ENCODE assay signal across 11 mouse cellular contexts in genomic region chr5:141910886-141911285, GRCm38 (mm10).
A peak's percentile ranks its signal among the peaks of the same experiment; 100 is the strongest.
DNase-seq lines count a peak whose midpoint lies in the region; ATAC-seq and TF ChIP-seq lines count a peak whose summit lies in the region.
"Had no signal": no experiment of that assay in that cellular context is flagged by ENCODE, and none has a peak within 500 bp of the region (broad histone marks: within the 10 kb centered on the region; RNA-seq: fewer than 3 reads in every experiment).

No protein-coding gene starts in this region.

- no peak overlapping the region for H3K4me2 ChIP-seq in heart, postnatal 0 days (ENCODE audit: low read depth, low read length)
- H3K4me2 ChIP-seq: lung, embryonic 15.5 days had no signal

- H3K4me3 ChIP-seq in heart, postnatal 0 days (ENCODE audit: low read depth, low read length), result no peak overlapping the region
- H3K4me3 ChIP-seq: lung, embryonic 15.5 days had no signal

- DNase-seq in heart, postnatal 0 days (ENCODE audit: low spot score), result no peak
- DNase-seq in heart, postnatal 14 days, result no peak
- peak; percentile 25 for DNase-seq in lung, postnatal 10 days
- no peak for DNase-seq in lung, adult 18-20 months
- peak; percentile 42 to 61 for DNase-seq in adrenal gland, postnatal 36 days
- peak; percentile 26 to 58 for DNase-seq in kidney, postnatal 36 days
- no peak for DNase-seq in spleen, postnatal 4 days (ENCODE audit: low spot score in 2 of 2)
- no peak for DNase-seq in right cerebral cortex, postnatal 25 days
- DNase-seq: cerebellum, adult 11-12 months; heart, postnatal 4 days had no signal

- intact Hi-C loops in heart, postnatal 14 days (cut with DNase I), result no loop called here

- H3K9ac ChIP-seq in heart, postnatal 0 days (replicated peaks; ENCODE audit: low read depth, low read length), result no peak overlapping the region
- H3K9ac ChIP-seq: lung, embryonic 15.5 days had no signal

- no peaks in the 10 kb centered on the region for H3K36me3 ChIP-seq in heart, postnatal 0 days (replicated peaks; ENCODE audit: control insufficient read depth, insufficient read depth, low read length)
- H3K36me3 ChIP-seq: lung, embryonic 15.5 days had no signal

- no peak for ATAC-seq in heart, postnatal 0 days (ENCODE audit: insufficient read depth, low read depth)

- no peak for TF ChIP-seq EP300 in heart, postnatal 0 days (IDR thresholded peaks at IDR 0.05; ENCODE audit: low read depth)

- peak; percentile 34; the same call in 1 of the 2 replicates for TF ChIP-seq CTCF in heart, postnatal 0 days (IDR thresholded peaks at IDR 0.05; ENCODE audit: low read depth)

- peaks cover 4% of the 10 kb centered on the region; the same call in 1 of the 2 replicates for H3K4me1 ChIP-seq in heart, postnatal 0 days (ENCODE audit: control insufficient read depth, insufficient read depth)
- H3K4me1 ChIP-seq: lung, embryonic 15.5 days had no signal

- 53% methylated on average over 8 of the region's 8 CpGs for WGBS in heart, postnatal 0 days

- no peaks in the 10 kb centered on the region for H3K27me3 ChIP-seq in heart, postnatal 0 days (ENCODE audit: control insufficient read depth, insufficient read depth, low read length)
- H3K27me3 ChIP-seq: lung, embryonic 15.5 days had no signal

- H3K27ac ChIP-seq in heart, postnatal 0 days (ENCODE audit: low read depth), result no peak overlapping the region
- H3K27ac ChIP-seq: lung, embryonic 15.5 days had no signal

- H3K9me3 ChIP-seq in heart, postnatal 0 days (replicated peaks; ENCODE audit: control insufficient read depth, low read length), result no peaks in the 10 kb centered on the region
- H3K9me3 ChIP-seq: lung, embryonic 15.5 days had no signal

Comparison
In these comparisons a context has a peak if more than half of its experiments do, and no peak if none do; other contexts are left out.
1. DNase-seq: peak in lung, postnatal 10 days (single experiment), adrenal gland, postnatal 36 days (2 of 2) and kidney, postnatal 36 days (2 of 2); none in heart, postnatal 0 days (single experiment), heart, postnatal 14 days (0 of 2), lung, adult 18-20 months (0 of 2), spleen, postnatal 4 days (0 of 2) and right cerebral cortex, postnatal 25 days (single experiment).